Mouse (Mus musculus): ENCODE results near the gene Gucy2c.

Gucy2c gene

GRCm38 (mm10) chr6:136672467-136672866, 109.1 kb downstream of the Gucy2c start:
- DNase-seq (ENCODE audit: low read depth in 2 of 2, low spot score in 2 of 2): no peak

- no peak for DNase-seq (ENCODE audit: low read depth in 2 of 2, low spot score in 2 of 2)
Observed at GRCm38 (mm10) chr6:136669274-136669673, 112.3 kb downstream of the Gucy2c start.

GRCm38 (mm10) chr6:136668266-136668986, 113.1 kb downstream of the Gucy2c start:
- no peak for DNase-seq (ENCODE audit: low read depth in 2 of 2, low spot score in 2 of 2)

- no peak for DNase-seq (ENCODE audit: low read depth in 2 of 2, low spot score in 2 of 2)
Observed at GRCm38 (mm10) chr6:136662063-136662462, 119.5 kb downstream of the Gucy2c start.

- DNase-seq (ENCODE audit: low read depth in 2 of 2, low spot score in 2 of 2): no peak
Observed at GRCm38 (mm10) chr6:136661706-136662016, 119.9 kb downstream of the Gucy2c start, which contains the start of gene Plbd1. Plbd1 (minus strand) TSS chr6:136661928.

GRCm38 (mm10) chr6:136660831-136661705, 120.5 kb downstream of the Gucy2c start:
- no peak for DNase-seq (ENCODE audit: low read depth in 2 of 2, low spot score in 2 of 2)

GRCm38 (mm10) chr6:136659226-136659625, 122.3 kb downstream of the Gucy2c start:
- DNase-seq (ENCODE audit: low read depth in 2 of 2, low spot score in 2 of 2): no peak

GRCm38 (mm10) chr6:136658303-136658702, 123.3 kb downstream of the Gucy2c start:
- no peak for DNase-seq (ENCODE audit: low read depth in 2 of 2, low spot score in 2 of 2)

- no peak for DNase-seq (ENCODE audit: low read depth in 2 of 2, low spot score in 2 of 2)
Observed at GRCm38 (mm10) chr6:136655786-136656185, 125.8 kb downstream of the Gucy2c start.

- DNase-seq (ENCODE audit: low read depth in 2 of 2, low spot score in 2 of 2): no peak
Observed at GRCm38 (mm10) chr6:136654470-136654869, 127.1 kb downstream of the Gucy2c start.

GRCm38 (mm10) chr6:136653331-136653730, 128.2 kb downstream of the Gucy2c start:
- no peak for DNase-seq (ENCODE audit: low read depth in 2 of 2, low spot score in 2 of 2)

- DNase-seq (ENCODE audit: low read depth in 2 of 2, low spot score in 2 of 2): no peak
Observed at GRCm38 (mm10) chr6:136650664-136651063, 130.9 kb downstream of the Gucy2c start.

- DNase-seq (ENCODE audit: low read depth in 2 of 2, low spot score in 2 of 2): no peak
Observed at GRCm38 (mm10) chr6:136647455-136647861, 134.1 kb downstream of the Gucy2c start.
